Mouse (Mus musculus): ENCODE data around the gene Dpy19l3. TPM values are rescaled to one million over a fixed set of nuclear protein-coding genes. Genes with fewer than 3 reads are reported as not detected.

Gene Dpy19l3
- polyA plus RNA-seq, 1 experiment, result 7.3 TPM

DNA sequence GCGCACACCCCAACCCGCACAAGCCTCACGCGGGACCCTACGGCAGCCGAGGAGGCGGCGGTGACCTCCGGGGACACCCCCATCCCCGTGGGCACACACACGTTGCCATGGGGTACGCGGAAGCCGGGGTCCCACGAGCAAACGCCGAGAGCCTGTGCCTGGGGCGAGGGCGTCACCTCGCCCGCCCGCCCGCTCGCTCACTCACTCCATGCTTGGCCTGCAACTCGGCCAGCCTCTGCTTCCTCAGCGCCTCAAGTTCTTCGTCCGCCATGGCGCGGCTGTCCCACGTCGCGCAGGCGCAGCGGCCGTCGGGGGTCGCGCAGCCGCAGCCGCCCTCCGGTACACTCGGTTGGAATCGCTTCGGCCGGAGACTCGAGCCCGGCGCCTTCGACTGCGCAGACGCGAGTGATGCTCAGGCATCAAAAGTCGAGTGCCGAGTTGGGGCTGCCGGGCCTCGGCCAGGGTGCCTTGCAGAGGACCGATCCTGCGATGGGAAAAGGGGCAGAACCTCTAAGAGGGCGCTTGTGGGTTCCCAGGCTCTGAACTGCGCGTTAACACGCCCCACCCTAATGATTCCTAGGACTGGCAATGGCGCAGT lies 107.1 kb downstream of the Dpy19l3 start, which contains the start of gene Pdcd5:
Pdcd5 (minus strand) TSS at position 421 of the 598 bp plus-strand sequence.
- DNase-seq (ENCODE audit: low read depth in 1 of 2, low spot score in 2 of 2), result peak; percentile 89 to 95
- TF ChIP-seq POLR2A (IDR thresholded peaks at IDR 0.05; ENCODE audit: low read depth, low read length), result no peak; the same call in 1 of the 2 replicates
- no peak for TF ChIP-seq CTCF (IDR thresholded peaks at IDR 0.05; ENCODE audit: extremely low read depth, insufficient read depth, insufficient read length, insufficient replicate concordance)
- WGBS, result under 1% methylated on average over 55 of the region's 64 CpGs
- Histone ChIP-seq H3K4me3 (ENCODE audit: extremely low read depth, insufficient read depth, insufficient read length) (peak within 1 kb of the TSS; percentile 81), H3K27ac (ENCODE audit: insufficient read depth, low read length) (peak within 1 kb of the TSS; percentile 52; the same call in 1 of the 2 replicates), H3K4me1 (ENCODE audit: control insufficient read depth, insufficient read depth, insufficient read length) (peaks cover 3% of the 10 kb centered on the region; the same call in 1 of the 2 replicates), H3K36me3 (ENCODE audit: control insufficient read depth, insufficient read depth, low read length) (peaks cover 12% of the 10 kb centered on the region), H3K27me3 (ENCODE audit: control insufficient read depth, insufficient read depth, low read length) (no peaks in the 10 kb centered on the region)

DNA sequence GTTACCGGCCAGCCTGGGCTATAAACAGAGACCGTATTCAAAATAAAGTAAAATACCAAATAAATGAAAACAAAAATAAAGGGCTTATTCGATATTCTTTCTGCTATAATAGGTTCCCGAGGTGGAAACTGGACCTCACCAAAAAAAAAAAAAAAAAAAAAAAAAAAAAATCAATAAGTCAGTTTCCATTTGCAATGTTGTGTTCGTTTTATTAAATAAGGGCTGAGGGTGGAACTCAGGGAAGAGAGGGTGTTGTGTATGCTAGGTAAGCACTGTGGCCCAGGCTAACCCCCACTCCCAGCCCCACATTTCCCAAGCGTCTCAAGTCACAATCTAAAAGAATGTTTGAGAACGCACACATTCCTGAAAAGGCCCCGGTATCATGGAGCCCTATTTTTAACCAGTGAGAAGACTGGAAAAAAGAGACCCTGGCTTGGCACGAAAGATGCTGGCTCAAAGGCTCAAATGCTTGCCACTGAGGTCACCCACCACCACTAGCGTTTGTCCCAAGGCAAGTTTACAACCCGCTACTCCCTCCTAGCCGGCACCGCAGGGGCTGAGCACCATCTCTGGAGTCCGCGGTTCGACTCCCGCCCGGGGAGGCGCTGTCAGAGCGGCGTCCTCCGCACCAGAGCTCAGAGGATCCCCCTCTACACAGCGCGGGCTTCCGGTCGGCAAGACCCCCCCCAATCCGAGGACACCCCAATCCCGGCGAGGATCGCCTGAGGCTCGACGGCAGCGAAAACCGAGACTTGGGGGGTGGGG lies 107.8 kb downstream of the Dpy19l3 start:
- peak in 1 of 2 experiments; percentile 16 for DNase-seq (ENCODE audit: low read depth in 1 of 2, low spot score in 2 of 2)
- 12% methylated on average over 34 of the region's 34 CpGs for WGBS
- TF ChIP-seq POLR2A (IDR thresholded peaks at IDR 0.05; ENCODE audit: low read depth, low read length) (no peak), CTCF (IDR thresholded peaks at IDR 0.05; ENCODE audit: extremely low read depth, insufficient read depth, insufficient read length, insufficient replicate concordance) (no peak)
- Histone ChIP-seq H3K4me3 (ENCODE audit: extremely low read depth, insufficient read depth, insufficient read length) (peak overlapping the region; percentile 81), H3K36me3 (ENCODE audit: control insufficient read depth, insufficient read depth, low read length) (peaks cover 14% of the 10 kb centered on the region), H3K4me1 (ENCODE audit: control insufficient read depth, insufficient read depth, insufficient read length) (peaks cover 3% of the 10 kb centered on the region; the same call in 1 of the 2 replicates), H3K27me3 (ENCODE audit: control insufficient read depth, insufficient read depth, low read length) (no peaks in the 10 kb centered on the region), H3K27ac (ENCODE audit: insufficient read depth, low read length) (peak overlapping the region; percentile 52; the same call in 1 of the 2 replicates)

DNA sequence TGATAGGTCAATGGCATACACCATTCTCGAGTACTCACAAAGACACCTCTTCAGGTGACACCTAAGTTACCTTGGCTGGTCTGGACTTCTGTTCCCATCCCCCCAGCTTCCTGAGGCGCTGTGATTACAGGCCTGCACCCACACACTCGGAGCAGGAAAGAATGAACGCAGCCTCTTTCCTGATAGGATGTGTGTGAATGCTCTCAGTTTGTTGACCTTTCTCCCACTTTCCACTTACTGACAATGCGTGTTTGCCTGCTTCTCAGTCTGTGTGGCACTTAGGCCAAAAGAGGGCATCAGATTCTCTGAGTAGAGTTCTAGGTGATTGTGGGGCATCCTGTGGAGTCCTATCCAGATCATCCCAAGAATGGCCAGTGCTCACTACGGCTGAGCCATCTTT lies 114.2 kb downstream of the Dpy19l3 start:
- H3K27me3 ChIP-seq (ENCODE audit: control insufficient read depth, insufficient read depth, low read length), result no peaks in the 10 kb centered on the region
- no peaks in the 10 kb centered on the region for H3K4me1 ChIP-seq (ENCODE audit: control insufficient read depth, insufficient read depth, insufficient read length)
- H3K36me3 ChIP-seq (ENCODE audit: control insufficient read depth, insufficient read depth, low read length), result peaks cover 39% of the 10 kb centered on the region
- 88% methylated on average over 6 of the region's 6 CpGs for WGBS
- TF ChIP-seq POLR2A (IDR thresholded peaks at IDR 0.05; ENCODE audit: low read depth, low read length), result no peak
- TF ChIP-seq CTCF (IDR thresholded peaks at IDR 0.05; ENCODE audit: extremely low read depth, insufficient read depth, insufficient read length, insufficient replicate concordance), result no peak
- no peak overlapping the region for H3K4me3 ChIP-seq (ENCODE audit: extremely low read depth, insufficient read depth, insufficient read length)
- H3K27ac ChIP-seq (ENCODE audit: insufficient read depth, low read length), result no peak overlapping the region
- no peak for DNase-seq (ENCODE audit: low read depth in 1 of 2, low spot score in 2 of 2)

DNA sequence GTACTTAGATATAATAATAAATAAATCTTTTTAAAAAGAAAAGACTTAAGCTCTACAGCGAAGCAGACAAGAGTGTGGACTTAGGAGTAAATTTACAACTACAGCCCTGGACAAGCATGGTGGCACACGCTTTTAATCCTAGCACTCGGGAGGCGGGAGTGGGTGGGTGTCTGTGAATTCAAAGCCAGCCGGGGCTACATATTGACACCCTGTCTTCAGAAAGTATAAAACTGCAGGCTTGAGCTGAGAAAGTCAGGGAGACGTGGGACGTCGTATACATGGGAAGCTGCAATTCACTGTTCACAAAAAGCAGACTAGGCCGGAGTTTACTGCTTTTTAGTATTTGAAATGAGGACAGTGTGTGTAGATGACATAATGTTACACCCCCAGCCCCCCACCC lies 117.4 kb downstream of the Dpy19l3 start:
- Histone ChIP-seq H3K27me3 (ENCODE audit: control insufficient read depth, insufficient read depth, low read length) (no peaks in the 10 kb centered on the region), H3K36me3 (ENCODE audit: control insufficient read depth, insufficient read depth, low read length) (peaks cover 31% of the 10 kb centered on the region), H3K4me1 (ENCODE audit: control insufficient read depth, insufficient read depth, insufficient read length) (no peaks in the 10 kb centered on the region), H3K27ac (ENCODE audit: insufficient read depth, low read length) (no peak overlapping the region), H3K4me3 (ENCODE audit: extremely low read depth, insufficient read depth, insufficient read length) (no peak overlapping the region)
- no peak for DNase-seq (ENCODE audit: low read depth in 1 of 2, low spot score in 2 of 2)
- TF ChIP-seq CTCF (IDR thresholded peaks at IDR 0.05; ENCODE audit: extremely low read depth, insufficient read depth, insufficient read length, insufficient replicate concordance), result no peak
- TF ChIP-seq POLR2A (IDR thresholded peaks at IDR 0.05; ENCODE audit: low read depth, low read length), result no peak
- WGBS, result 97% methylated on average over 9 of the region's 9 CpGs

DNA sequence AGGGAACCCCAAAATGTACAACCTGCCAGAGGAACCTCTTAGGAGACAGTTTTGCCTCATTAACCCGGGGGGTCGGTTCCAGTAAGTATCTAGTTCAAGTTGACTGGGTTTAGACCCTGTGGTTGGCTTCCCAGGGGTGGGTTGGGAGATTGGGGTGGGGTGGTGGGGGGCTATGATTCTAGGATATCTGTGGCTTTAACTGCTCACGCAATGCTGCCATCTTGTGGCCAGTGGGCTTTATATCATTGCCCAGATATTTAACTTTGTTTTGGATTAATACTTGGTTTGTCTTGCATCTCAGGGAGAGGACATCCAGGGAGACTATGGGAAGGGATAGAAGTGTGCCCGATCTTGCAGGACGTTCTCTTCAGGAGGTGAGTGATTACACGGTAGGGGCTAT lies 118.0 kb downstream of the Dpy19l3 start:
- no peak for DNase-seq (ENCODE audit: low read depth in 1 of 2, low spot score in 2 of 2)
- TF ChIP-seq CTCF (IDR thresholded peaks at IDR 0.05; ENCODE audit: extremely low read depth, insufficient read depth, insufficient read length, insufficient replicate concordance) (peak; percentile 2; the same call in 1 of the 2 replicates), POLR2A (IDR thresholded peaks at IDR 0.05; ENCODE audit: low read depth, low read length) (no peak)
- H3K36me3 ChIP-seq (ENCODE audit: control insufficient read depth, insufficient read depth, low read length), result peaks cover 28% of the 10 kb centered on the region
- H3K4me1 ChIP-seq (ENCODE audit: control insufficient read depth, insufficient read depth, insufficient read length), result no peaks in the 10 kb centered on the region
- H3K27me3 ChIP-seq (ENCODE audit: control insufficient read depth, insufficient read depth, low read length), result no peaks in the 10 kb centered on the region
- H3K27ac ChIP-seq (ENCODE audit: insufficient read depth, low read length), result no peak overlapping the region
- H3K4me3 ChIP-seq (ENCODE audit: extremely low read depth, insufficient read depth, insufficient read length), result no peak overlapping the region
- WGBS, result 79% methylated on average over 6 of the region's 6 CpGs

Other genes starting within 250 kb of the Dpy19l3 start
- gene Tdrd12, start 216.7 kb downstream of the Dpy19l3 start, polyA plus RNA-seq (2012; rRNA removed), result not detected in 2 replicates
- gene Nudt19, start 198.2 kb downstream of the Dpy19l3 start, polyA plus RNA-seq (2012; rRNA removed), result 13.8 and 32.3 TPM in 2 replicates
- gene Rgs9bp, start 168.9 kb downstream of the Dpy19l3 start, polyA plus RNA-seq (2012; rRNA removed), result 0.11 TPM in 2 replicates
- 17.5 and 20.2 TPM in 2 replicates for gene Ankrd27, start 168.2 kb downstream of the Dpy19l3 start, polyA plus RNA-seq (2012; rRNA removed)
- 32.6 and 33.8 TPM in 2 replicates for gene Pdcd5, start 106.9 kb downstream of the Dpy19l3 start, polyA plus RNA-seq (2012; rRNA removed)
- 5.0 and 6.4 TPM in 2 replicates for gene Zfp507, start 48.5 kb upstream of the Dpy19l3 start, polyA plus RNA-seq (2012; rRNA removed)

Measured in spleen, adult 2 months (tissue).